Mouse (Mus musculus): ENCODE measurements around the gene Ciao1. TPM values are rescaled to one million over a fixed set of nuclear protein-coding genes. Genes with fewer than 3 reads are reported as not detected.
A peak's percentile ranks its signal among the peaks of the same experiment; 100 is the strongest.

Gene Ciao1
- total RNA-seq (2012; rRNA removed) (72.1 and 79.0 TPM in 2 replicates), total RNA-seq (2014; rRNA removed) (58.3 and 60.9 TPM in 2 replicates), polyA plus RNA-seq (2012; ENCODE audit: insufficient read length, low read depth) (74.3 and 74.5 TPM in 2 replicates)

DNA sequence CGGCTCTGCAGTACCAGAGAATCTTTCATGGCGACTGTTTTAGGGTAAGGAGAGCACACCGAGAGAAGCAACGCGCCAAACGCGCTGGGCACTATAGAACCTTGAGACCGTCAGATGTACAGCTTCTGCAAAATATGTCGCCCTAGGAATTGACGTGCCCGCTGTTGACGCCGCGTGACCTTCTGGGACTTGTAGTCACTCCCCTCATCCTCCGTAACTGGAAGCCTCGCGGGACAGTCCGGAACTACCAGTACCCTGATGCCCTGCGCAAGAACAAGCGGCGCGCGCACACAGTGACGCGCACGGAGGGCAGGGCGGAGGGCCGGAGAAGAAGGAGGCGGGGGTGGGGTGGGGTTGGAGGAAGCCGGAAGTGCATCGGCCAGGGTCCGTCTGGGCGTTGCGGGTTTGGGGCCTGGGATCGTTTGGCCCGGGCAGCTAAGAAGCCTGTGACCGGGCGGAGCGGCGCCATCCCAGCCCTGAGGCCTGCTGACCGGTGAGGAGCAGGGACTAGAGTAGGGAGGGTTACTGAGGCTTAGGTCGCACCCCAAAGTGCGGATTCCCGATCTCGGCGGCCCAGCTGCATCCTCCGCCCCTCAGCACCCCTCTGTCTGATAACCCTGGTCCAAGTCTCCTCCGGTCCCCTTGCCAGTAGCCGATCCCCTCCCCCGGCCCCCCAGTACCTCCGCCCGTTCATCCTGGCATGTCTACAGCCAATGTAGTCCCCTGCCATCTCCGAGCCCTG, at the start of gene Ciao1, which contains the start of gene Tmem127:
Gene Ciao1 (minus strand): TSS at position 225 of the 742 bp plus-strand sequence.
Gene Tmem127 (plus strand): TSS at position 317 of the 742 bp plus-strand sequence.
- H3K27ac ChIP-seq (ENCODE audit: insufficient read depth, low read depth): no peak within 1 kb of the TSS
- H3K27me3 ChIP-seq (replicated peaks): no peaks in the 10 kb centered on the region
- peak; percentile 99 for DNase-seq (ENCODE audit: extremely low read depth)
- in situ Hi-C loops (cut with MboI; ENCODE audit: low pct_ligation_motif_present, low pct_unique_long_range_greater_than_20kb, low sequenced_read_pairs) (no loop called here), dilution Hi-C loops (cut with MboI; ENCODE audit: extremely low pct_ligation_motif_present, extremely low pct_unique_long_range_greater_than_20kb, low sequenced_read_pairs) (no loop called here)
- peak within 1 kb of the TSS; percentile 88 to 96 (median 96) for H3K4me3 ChIP-seq (replicated peaks in 1 of 3; ENCODE audit: low read depth in 2 of 3, low read length in 2 of 3, poor library complexity in 1 of 3)
- TF ChIP-seq MAX (IDR thresholded peaks at IDR 0.05; ENCODE audit: low read length) (peak; percentile 49; the same call in 1 of the 2 replicates), NRF1 (IDR thresholded peaks at IDR 0.05; ENCODE audit: low read depth, low read length) (peak; percentile 95), TBP (conservative IDR thresholded peaks at IDR 0.05; ENCODE audit: low read depth, low read length) (0 out of 2 replicates have a peak, but pooled peaks have one; percentile 63), MAFK (IDR thresholded peaks at IDR 0.05; ENCODE audit: insufficient replicate concordance, low read length) (no peak), RCOR1 (conservative IDR thresholded peaks at IDR 0.05; ENCODE audit: low read depth, low read length) (no peak), RAD21 (IDR thresholded peaks at IDR 0.05; ENCODE audit: low read depth, low read length) (no peak), HCFC1 (IDR thresholded peaks at IDR 0.05; ENCODE audit: low read depth, low read length) (peak; percentile 97), NELFE (IDR thresholded peaks at IDR 0.05; ENCODE audit: low read depth, low read length) (peak; percentile 71), CTCF (conservative IDR thresholded peaks at IDR 0.05 in 1 of 2, IDR thresholded peaks at IDR 0.05 in 1 of 2; ENCODE audit: low read depth in 2 of 2, low read length in 2 of 2) (no peak), MXI1 (IDR thresholded peaks at IDR 0.05; ENCODE audit: low read depth, low read length) (peak; percentile 92), MYC (IDR thresholded peaks at IDR 0.05; ENCODE audit: low read depth, low read length) (0 out of 2 replicates have a peak, but pooled peaks have one; percentile 70), ELF1 (IDR thresholded peaks at IDR 0.05; ENCODE audit: low read depth, low read length) (peak; percentile 95), TCF12 (IDR thresholded peaks at IDR 0.05; ENCODE audit: low read depth, low read length) (no peak; the same call in 1 of the 2 replicates), CHD2 (IDR thresholded peaks at IDR 0.05; ENCODE audit: low read length) (peak; percentile 98), BHLHE40 (IDR thresholded peaks at IDR 0.05; ENCODE audit: low read depth, low read length) (no peak), KAT2A (IDR thresholded peaks at IDR 0.05; ENCODE audit: insufficient replicate concordance, low read length) (peak; percentile 96; the same call in 1 of the 2 replicates), MAZ (IDR thresholded peaks at IDR 0.05; ENCODE audit: low read depth, low read length) (peak; percentile 81), USF1 (IDR thresholded peaks at IDR 0.05; ENCODE audit: low read depth, low read length) (peak; percentile 52), GABPA (IDR thresholded peaks at IDR 0.05; ENCODE audit: insufficient replicate concordance, low read depth, low read length) (peak; percentile 70; the same call in 1 of the 2 replicates), SIN3A (IDR thresholded peaks at IDR 0.05; ENCODE audit: low read length) (peak; percentile 98), POLR2A (IDR thresholded peaks at IDR 0.05; ENCODE audit: low read depth, low read length) (peak; percentile 82), ETS1 (conservative IDR thresholded peaks at IDR 0.05; ENCODE audit: low read depth, low read length) (no peak), USF2 (conservative IDR thresholded peaks at IDR 0.05; ENCODE audit: low read depth, low read length) (0 out of 2 replicates have a peak, but pooled peaks have one; percentile 48)
- peaks cover 17% of the 10 kb centered on the region for H3K79me2 ChIP-seq (replicated peaks; ENCODE audit: control insufficient read depth, extremely low read depth, insufficient read depth, poor library complexity, severe bottlenecking)
- peak within 1 kb of the TSS; percentile 88 for H3K9ac ChIP-seq (ENCODE audit: insufficient read depth, low read depth)
- H3K9me3 ChIP-seq (replicated peaks; ENCODE audit: low read length): no peaks in the 10 kb centered on the region
- peaks cover 5 to 31% of the 10 kb centered on the region in 2 experiments for H3K4me1 ChIP-seq (ENCODE audit: control insufficient read depth in 1 of 2, insufficient read depth in 2 of 2)
- H3K4me2 ChIP-seq (ENCODE audit: insufficient read depth, low read depth, poor library complexity, severe bottlenecking): peak within 1 kb of the TSS; percentile 99
- peaks cover 30 to 61% of the 10 kb centered on the region in 2 experiments for H3K36me3 ChIP-seq (replicated peaks in 1 of 2; ENCODE audit: control insufficient read depth in 1 of 2, insufficient read depth in 1 of 2, low read length in 1 of 2)

All from CH12.LX (cell line).